Mouse (Mus musculus) intestine, postnatal 0 days (tissue): Measurements from ENCODE around the gene Angptl6. TPM values are rescaled to one million over a fixed set of nuclear protein-coding genes. Genes with fewer than 3 reads are reported as not detected.
A peak's percentile ranks its signal among the peaks of the same experiment; 100 is the strongest.

Experiments used
- ATAC-seq: fragments of 200-750 bp; cut with Nextera tagmentation; 2 replicates; pipeline ENCODE4 v1.8.0; 2017; ENCODE audit warnings: mild to moderate bottlenecking, moderate TSS enrichment, moderate library complexity
- H3K27ac ChIP-seq: fragments of 300-500 bp; sonication (generic); 2 replicates; pipeline ENCODE4 v1.5.1; 2014; ENCODE audit warnings: mild to moderate bottlenecking, low read depth, low read length, moderate library complexity
- H3K27me3 ChIP-seq: fragments of 300-500 bp; sonication (generic); replicated peaks from 2 replicates; pipeline ENCODE4 v1.6.1; 2014; ENCODE audit warnings: low read length, mixed read lengths; ENCODE audit not compliant: control insufficient read depth, insufficient read depth
- H3K36me3 ChIP-seq: fragments of 300-500 bp; sonication (generic); 2 replicates; pipeline ENCODE4 v1.6.1; 2014; ENCODE audit warnings: mild to moderate bottlenecking, moderate library complexity; ENCODE audit not compliant: control insufficient read depth, insufficient read depth
- H3K4me1 ChIP-seq: fragments of 300-500 bp; sonication (generic); replicated peaks from 2 replicates; pipeline ENCODE4 v1.6.1; 2014; ENCODE audit warnings: antibody characterized with exemption, low read length, mixed read lengths; ENCODE audit not compliant: control insufficient read depth, insufficient read depth
- H3K4me2 ChIP-seq: fragments of 300-500 bp; sonication (generic); replicated peaks from 2 replicates; pipeline ENCODE4 v1.6.1; 2014; ENCODE audit warnings: low read depth, mild to moderate bottlenecking, moderate library complexity
- H3K4me3 ChIP-seq: fragments of 300-500 bp; sonication (generic); 2 replicates; pipeline ENCODE4 v1.5.1; 2014; ENCODE audit warnings: low read depth, low read length
- H3K9ac ChIP-seq: fragments of 300-500 bp; sonication (generic); 2 replicates; pipeline ENCODE4 v1.6.1; 2014; ENCODE audit warnings: mild to moderate bottlenecking, low read depth, low read length
- H3K9me3 ChIP-seq: fragments of 300-500 bp; sonication (generic); 2 replicates; pipeline ENCODE4 v1.6.1; 2016; ENCODE audit warnings: mixed run types; ENCODE audit not compliant: control insufficient read depth
- CTCF ChIP-seq: sonication (generic); IDR thresholded peaks from 2 replicates; pipeline ENCODE4 v1.5.1; 2016; ENCODE audit warnings: low read depth, mild to moderate bottlenecking, control low read depth, antibody characterized with exemption, moderate library complexity
- WGBS: fragments of 180-500 bp; shearing (Covaris S2); extraction: QIAGEN DNeasy Blood & Tissue Kit; methylation state at CpG from one replicate; pipeline ENCODE4 v1.1.7; 2014; 5-methylcytosine and 5-hydroxymethylcytosine counted together
- polyA plus RNA-seq: library from polyadenylated mRNA; unstranded; fragments of >200 nt; fragmentation: Nextera tagmentation; extraction: Ambion mirVana; gene quantifications from 2 replicates; pipeline ENCODE4 v1.2.1, GENCODE M21; 2015

Angptl6 gene
- polyA plus RNA-seq, 1 experiment from 2014 or later, result 9.4 TPM

DNA sequence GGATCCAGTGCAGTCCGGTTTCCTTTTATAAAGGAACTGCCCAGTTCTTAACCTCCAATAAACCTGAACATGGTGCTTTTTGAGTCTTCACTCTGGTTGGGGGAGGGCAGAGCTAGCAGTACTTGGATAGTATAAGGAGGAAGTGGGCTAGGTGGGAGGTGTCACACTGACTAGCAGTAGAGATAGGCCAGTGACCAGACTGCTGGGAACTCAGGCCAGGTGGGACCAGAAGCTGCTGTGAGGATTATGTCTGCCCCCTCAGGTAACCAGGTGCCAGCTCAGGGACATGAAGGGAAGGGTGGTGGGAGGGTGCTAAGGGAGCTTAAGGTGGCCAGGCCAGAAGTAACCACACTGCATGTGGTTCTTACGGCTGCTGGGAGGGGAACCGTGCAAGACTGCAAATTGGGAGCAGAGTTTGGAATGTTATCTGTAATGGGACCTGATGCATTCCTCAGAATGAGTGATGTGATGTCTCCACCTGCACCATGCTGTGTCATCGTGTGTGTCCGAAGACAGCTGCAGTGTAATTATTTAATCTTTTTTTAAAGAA is 12.7 kb upstream of the Angptl6 start:
- H3K4me3 ChIP-seq, result no peak overlapping the region
- peaks cover 70% of the 10 kb centered on the region for H3K36me3 ChIP-seq
- no peak overlapping the region for H3K9ac ChIP-seq
- TF ChIP-seq CTCF, result no peak
- H3K4me2 ChIP-seq, result no peak overlapping the region
- H3K9me3 ChIP-seq, result no peaks in the 10 kb centered on the region
- 54% methylated on average over 5 of the region's 5 CpGs for WGBS
- H3K27me3 ChIP-seq, result no peaks in the 10 kb centered on the region
- ATAC-seq, result no peak
- no peaks in the 10 kb centered on the region; the same call in 1 of the 2 replicates for H3K4me1 ChIP-seq
- no peak overlapping the region; the same call in 1 of the 2 replicates for H3K27ac ChIP-seq

DNA sequence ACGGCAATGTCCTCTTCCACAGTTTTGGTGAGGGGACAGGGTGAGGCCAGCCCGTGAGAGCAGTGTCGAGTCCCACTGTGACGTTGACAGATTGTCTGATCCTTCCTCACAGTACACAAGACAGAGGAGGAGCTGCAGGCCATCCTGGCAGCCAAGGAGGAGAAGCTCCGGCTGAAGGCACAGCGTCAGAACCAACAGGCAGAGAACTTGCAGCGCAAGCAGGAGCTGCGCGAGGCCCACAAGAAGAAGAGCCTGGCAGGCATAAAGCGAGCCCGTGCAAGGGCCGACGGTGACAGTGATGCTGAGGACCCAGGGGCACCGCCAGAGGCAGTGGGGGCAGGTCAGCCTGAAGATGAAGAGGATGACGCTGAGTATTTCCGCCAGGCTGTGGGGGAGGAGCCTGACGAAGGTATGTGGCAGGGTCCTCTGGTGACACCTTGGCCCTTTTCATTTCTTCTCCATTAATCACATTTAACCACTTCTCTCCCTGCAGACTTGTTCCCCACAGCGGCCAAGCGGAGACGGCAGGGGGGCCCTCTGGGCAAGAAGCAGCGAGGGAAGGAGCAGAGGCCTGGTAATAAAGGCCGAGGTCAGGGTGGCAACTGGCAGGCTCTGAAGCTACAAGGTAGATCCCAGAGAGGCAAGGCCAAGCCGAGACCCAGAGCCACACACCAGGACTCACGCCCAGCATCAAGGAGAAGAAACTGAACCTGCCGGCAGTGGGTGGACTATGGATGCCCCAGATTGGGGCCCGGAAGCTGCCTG is 12.0 kb upstream of the Angptl6 start:
- Histone ChIP-seq H3K27me3 (no peaks in the 10 kb centered on the region), H3K4me1 (no peaks in the 10 kb centered on the region), H3K4me3 (no peak overlapping the region), H3K4me2 (no peak overlapping the region), H3K9ac (no peak overlapping the region; the same call in 1 of the 2 replicates), H3K9me3 (no peaks in the 10 kb centered on the region), H3K27ac (no peak overlapping the region; the same call in 1 of the 2 replicates), H3K36me3 (peaks cover 64% of the 10 kb centered on the region)
- 75% methylated on average over 26 of the region's 26 CpGs for WGBS
- no peak for ATAC-seq
- no peak for TF ChIP-seq CTCF

DNA sequence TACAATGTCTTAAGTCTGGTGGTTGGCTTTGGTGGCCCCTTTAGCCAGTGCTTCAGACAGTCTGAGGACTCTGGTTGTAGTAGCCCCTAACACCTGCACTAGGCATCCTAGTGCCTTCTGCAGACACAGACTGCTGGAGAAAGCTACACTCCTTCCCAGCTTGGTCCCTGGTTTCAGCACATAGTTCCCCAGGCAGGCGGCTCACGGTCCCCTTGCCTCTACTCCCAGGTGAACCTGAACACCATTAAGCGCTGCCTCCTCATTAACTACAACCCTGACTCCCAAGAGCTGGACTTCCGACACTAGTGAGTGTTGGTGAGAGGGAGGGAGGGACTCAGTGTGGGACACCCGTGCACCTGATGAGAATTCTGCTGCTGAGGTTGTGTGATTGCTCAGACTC is 10.9 kb upstream of the Angptl6 start:
- H3K36me3 ChIP-seq, result peaks cover 56% of the 10 kb centered on the region
- H3K4me2 ChIP-seq, result no peak overlapping the region
- no peak overlapping the region for H3K4me3 ChIP-seq
- TF ChIP-seq CTCF, result no peak
- 88% methylated on average over 5 of the region's 5 CpGs for WGBS
- H3K9ac ChIP-seq, result no peak overlapping the region
- no peaks in the 10 kb centered on the region for H3K4me1 ChIP-seq
- no peaks in the 10 kb centered on the region for H3K9me3 ChIP-seq
- no peak for ATAC-seq
- H3K27me3 ChIP-seq, result no peaks in the 10 kb centered on the region
- no peak overlapping the region for H3K27ac ChIP-seq

- H3K36me3 ChIP-seq, result peaks cover 47% of the 10 kb centered on the region
- peak overlapping the region; percentile 88 for H3K4me2 ChIP-seq
- WGBS, result 68% methylated on average over 29 of the region's 29 CpGs
- no peaks in the 10 kb centered on the region for H3K27me3 ChIP-seq
- H3K9ac ChIP-seq, result no peak overlapping the region
- no peaks in the 10 kb centered on the region for H3K9me3 ChIP-seq
- no peaks in the 10 kb centered on the region for H3K4me1 ChIP-seq
- TF ChIP-seq CTCF, result no peak
- no peak overlapping the region; the same call in 1 of the 2 replicates for H3K27ac ChIP-seq
- ATAC-seq, result no peak
- H3K4me3 ChIP-seq, result peak overlapping the region; percentile 9; the same call in 1 of the 2 replicates
Observed at GRCm38 (mm10) chr9:20889185-20890141, 9.9 kb upstream of the Angptl6 start.

- Histone ChIP-seq H3K4me3 (peak overlapping the region; percentile 79), H3K9ac (peak overlapping the region; percentile 82), H3K4me2 (peak overlapping the region; percentile 88), H3K27me3 (no peaks in the 10 kb centered on the region), H3K36me3 (peaks cover 36% of the 10 kb centered on the region), H3K9me3 (no peaks in the 10 kb centered on the region), H3K27ac (peak overlapping the region; percentile 68; the same call in 1 of the 2 replicates), H3K4me1 (no peaks in the 10 kb centered on the region)
- TF ChIP-seq CTCF, result 0 out of 2 replicates have a peak, but pooled peaks have one; percentile 0
- under 1% methylated on average over 29 of the region's 30 CpGs for WGBS
- ATAC-seq, result peak; percentile 28
Observed at GRCm38 (mm10) chr9:20888386-20888765, 8.8 kb upstream of the Angptl6 start.
